Mouse (Mus musculus) MEL (cell line): ENCODE results near the gene 1700067P10Rik.

Experiments used
- BHLHE40 ChIP-seq: IDR thresholded peaks from 2 replicates; pipeline ENCODE4 v1.6.1; 2012; ENCODE audit warnings: low read depth, mild to moderate bottlenecking, inconsistent platforms, low read length, improper control_type of control experiment, borderline replicate concordance
- CHD2 ChIP-seq: IDR thresholded peaks from 2 replicates; pipeline ENCODE4 v1.6.1; 2011; ENCODE audit warnings: low read length, improper control_type of control experiment
- CTCF ChIP-seq, 3 experiments: IDR thresholded peaks in 2 of 3; conservative IDR thresholded peaks in 1 of 3; 2 replicates each; pipeline ENCODE4 v1.5.1; 2011 to 2012; ENCODE audit warnings: low read length in 3 of 3, low read depth in 2 of 3, mild to moderate bottlenecking in 2 of 3, improper control_type of control experiment in 1 of 3, inconsistent platforms in 1 of 3, mixed read lengths in 1 of 3, moderate library complexity in 1 of 3; ENCODE audit not compliant: control insufficient read depth in 1 of 3, insufficient read depth in 1 of 3, poor library complexity in 1 of 3, severe bottlenecking in 1 of 3
- GATA1 ChIP-seq: IDR thresholded peaks from 2 replicates; pipeline ENCODE4 v1.6.1; 2011; ENCODE audit warnings: low read depth, low read length, improper control_type of control experiment
- MAFK ChIP-seq: IDR thresholded peaks from 2 replicates; pipeline ENCODE4 v1.6.1; 2011; ENCODE audit warnings: low read depth, mild to moderate bottlenecking, low read length, improper control_type of control experiment, borderline replicate concordance
- MYB ChIP-seq: IDR thresholded peaks from 2 replicates; pipeline ENCODE4 v1.6.1; 2011; ENCODE audit warnings: mild to moderate bottlenecking, low read depth, low read length, improper control_type of control experiment
- NRF1 ChIP-seq: IDR thresholded peaks from 2 replicates; pipeline ENCODE4 v1.6.1; 2014; ENCODE audit warnings: low read depth, mild to moderate bottlenecking, inconsistent platforms, low read length, improper control_type of control experiment, moderate library complexity; ENCODE audit not compliant: poor library complexity, insufficient read depth, severe bottlenecking
- POLR2A ChIP-seq, 2 experiments: IDR thresholded peaks; 2 replicates each; pipeline ENCODE4 v1.6.1; 2011 to 2012; ENCODE audit warnings: low read length in 2 of 2, mild to moderate bottlenecking in 2 of 2, control low read depth in 1 of 2, improper control_type of control experiment in 1 of 2, low read depth in 1 of 2, moderate library complexity in 1 of 2; ENCODE audit not compliant: control insufficient read depth in 1 of 2, insufficient read depth in 1 of 2, poor library complexity in 1 of 2
- SIN3A ChIP-seq: IDR thresholded peaks from 2 replicates; pipeline ENCODE4 v1.6.1; 2012; ENCODE audit warnings: low read length, improper control_type of control experiment, inconsistent platforms
- TAL1 ChIP-seq: IDR thresholded peaks from 2 replicates; pipeline ENCODE4 v1.6.1; 2012; ENCODE audit warnings: mild to moderate bottlenecking, inconsistent platforms, low read length, moderate library complexity, mixed read lengths
- TCF12 ChIP-seq: IDR thresholded peaks from 2 replicates; pipeline ENCODE4 v1.6.1; 2014; ENCODE audit warnings: low read depth, mild to moderate bottlenecking, inconsistent platforms, low read length, improper control_type of control experiment, moderate library complexity
- USF1 ChIP-seq: IDR thresholded peaks from 2 replicates; pipeline ENCODE4 v1.6.1; 2014; ENCODE audit warnings: low read depth, mild to moderate bottlenecking, inconsistent platforms, low read length, improper control_type of control experiment, moderate library complexity
- USF2 ChIP-seq, 2 experiments: IDR thresholded peaks; 2 replicates each; pipeline ENCODE4 v1.6.1; 2011 to 2012; ENCODE audit warnings: improper control_type of control experiment in 2 of 2, low read length in 2 of 2, borderline replicate concordance in 1 of 2, inconsistent platforms in 1 of 2, low read depth in 1 of 2, mild to moderate bottlenecking in 1 of 2; ENCODE audit not compliant: insufficient read depth in 1 of 2
- ZMIZ1 ChIP-seq: IDR thresholded peaks from 2 replicates; pipeline ENCODE4 v1.6.1; 2012; ENCODE audit warnings: low read depth, mild to moderate bottlenecking, inconsistent platforms, low read length, improper control_type of control experiment, moderate library complexity

GRCm38 (mm10) chr17:48057382-48057781 lies 31.7 kb upstream of the 1700067P10Rik start:
- TF ChIP-seq CTCF (IDR thresholded peaks at IDR 0.05 in 2 of 3, conservative IDR thresholded peaks at IDR 0.05 in 1 of 3; ENCODE audit: control insufficient read depth in 1 of 3, insufficient read depth in 1 of 3, low read depth in 2 of 3, low read length in 3 of 3, poor library complexity in 1 of 3, severe bottlenecking in 1 of 3), result no peak
- no peak for TF ChIP-seq GATA1
- no peak for TF ChIP-seq NRF1
- TF ChIP-seq POLR2A (IDR thresholded peaks at IDR 0.05; ENCODE audit: control insufficient read depth in 1 of 2, insufficient read depth in 1 of 2, low read depth in 1 of 2, low read length in 2 of 2, poor library complexity in 1 of 2), result no peak
- no peak for TF ChIP-seq SIN3A
- no peak for TF ChIP-seq MAFK
- TF ChIP-seq USF1, result no peak
- TF ChIP-seq CHD2, result no peak
- TF ChIP-seq MYB, result no peak
- no peak for TF ChIP-seq TAL1
- no peak for TF ChIP-seq BHLHE40
- no peak for TF ChIP-seq ZMIZ1
- TF ChIP-seq TCF12, result no peak
- no peak for TF ChIP-seq USF2 (IDR thresholded peaks at IDR 0.05; ENCODE audit: borderline replicate concordance in 1 of 2, insufficient read depth in 1 of 2, low read depth in 1 of 2, low read length in 2 of 2)
